Mouse (Mus musculus) kidney, postnatal 0 days (tissue): ENCODE data around the gene Dusp22. TPM values are rescaled to one million over a fixed set of nuclear protein-coding genes. Genes with fewer than 3 reads are reported as not detected.
A peak's percentile ranks its signal among the peaks of the same experiment; 100 is the strongest.

Experiments
- ATAC-seq: fragments of 200-750 bp; cut with Nextera tagmentation; replicated peaks from 2 replicates; pipeline ENCODE4 v1.8.0; 2017; ENCODE audit warnings: low read depth, moderate number of reproducible peaks, moderate TSS enrichment, moderate library complexity; ENCODE audit not compliant: low FRiP score
- DNase-seq: peaks from one replicate; pipeline ENCODE4 v3.0.0-alpha.2; 2016; ENCODE audit warnings: low spot score
- H3K27ac ChIP-seq: fragments of 300-500 bp; sonication (generic); 2 replicates; pipeline ENCODE4 v1.5.1; 2014; ENCODE audit warnings: mild to moderate bottlenecking
- H3K27me3 ChIP-seq: fragments of 300-500 bp; sonication (generic); 2 replicates; pipeline ENCODE4 v1.6.1; 2014; ENCODE audit warnings: low read length, mixed read lengths; ENCODE audit not compliant: insufficient read depth
- H3K36me3 ChIP-seq: fragments of 300-500 bp; sonication (generic); 2 replicates; pipeline ENCODE4 v1.6.1; 2014; ENCODE audit warnings: low read length, mixed read lengths; ENCODE audit not compliant: insufficient read depth
- H3K4me1 ChIP-seq: fragments of 300-500 bp; sonication (generic); replicated peaks from 2 replicates; pipeline ENCODE4 v1.6.1; 2014; ENCODE audit warnings: antibody characterized with exemption, low read length, mixed read lengths; ENCODE audit not compliant: insufficient read depth
- H3K4me2 ChIP-seq: fragments of 300-500 bp; sonication (generic); 2 replicates; pipeline ENCODE4 v1.6.1; 2014; ENCODE audit warnings: mild to moderate bottlenecking, low read length, moderate library complexity, mixed read lengths
- H3K4me3 ChIP-seq: fragments of 300-500 bp; sonication (generic); replicated peaks from 2 replicates; pipeline ENCODE4 v1.5.1; 2014; ENCODE audit warnings: low read depth, low read length
- H3K9ac ChIP-seq: fragments of 300-500 bp; sonication (generic); 2 replicates; pipeline ENCODE4 v1.6.1; 2014; ENCODE audit warnings: low read depth, low read length
- H3K9me3 ChIP-seq: fragments of 300-500 bp; sonication (generic); replicated peaks from 2 replicates; pipeline ENCODE4 v1.6.1; 2016; ENCODE audit warnings: low read length, inconsistent platforms, mixed read lengths
- CTCF ChIP-seq: IDR thresholded peaks from 2 replicates; pipeline ENCODE4 v1.5.1; 2016; ENCODE audit warnings: antibody characterized with exemption, low read depth, mild to moderate bottlenecking, moderate library complexity
- WGBS: fragments of 180-500 bp; shearing (Covaris S2); extraction: QIAGEN DNeasy Blood & Tissue Kit; methylation state at CpG from one replicate; pipeline ENCODE4 v1.1.7; 2014; 5-methylcytosine and 5-hydroxymethylcytosine counted together
- polyA plus RNA-seq: library from polyadenylated mRNA; unstranded; fragments of >200 nt; fragmentation: Nextera tagmentation; extraction: Ambion mirVana; gene quantifications from 2 replicates; pipeline ENCODE4 v1.2.1, GENCODE M21; 2015

The Dusp22 gene
- polyA plus RNA-seq, result 18.0 and 19.6 TPM in 2 replicates

- peak within 1 kb of the TSS; percentile 78 for H3K4me3 ChIP-seq
- ATAC-seq (peak; percentile 97), DNase-seq (peak; percentile 81)
- H3K27me3 ChIP-seq, result no peaks in the 10 kb centered on the region
- no peaks in the 10 kb centered on the region for H3K4me1 ChIP-seq
- peak within 1 kb of the TSS; percentile 75 for H3K27ac ChIP-seq
- no peaks in the 10 kb centered on the region for H3K9me3 ChIP-seq
- under 1% methylated on average over 70 of the region's 74 CpGs for WGBS
- no peaks in the 10 kb centered on the region for H3K36me3 ChIP-seq
- no peak for TF ChIP-seq CTCF
- peak within 1 kb of the TSS; percentile 83 for H3K9ac ChIP-seq
- peak within 1 kb of the TSS; percentile 77 for H3K4me2 ChIP-seq
Observed at GRCm38 (mm10) chr13:30659613-30660505, at the start of gene Dusp22. Gene Dusp22 (plus strand): TSS chr13:30659999.

- DNase-seq, result no peak
- Histone ChIP-seq H3K9me3 (no peaks in the 10 kb centered on the region), H3K36me3 (no peaks in the 10 kb centered on the region), H3K27ac (no peak overlapping the region), H3K27me3 (no peaks in the 10 kb centered on the region), H3K4me3 (no peak overlapping the region), H3K9ac (no peak overlapping the region), H3K4me1 (no peaks in the 10 kb centered on the region), H3K4me2 (no peak overlapping the region)
- 85% methylated on average over 6 of the region's 6 CpGs for WGBS
- TF ChIP-seq CTCF, result no peak
- ATAC-seq, result no peak
Observed at GRCm38 (mm10) chr13:30612079-30612794, 47.6 kb upstream of the Dusp22 start.

- Histone ChIP-seq H3K9ac (no peak overlapping the region), H3K27me3 (no peaks in the 10 kb centered on the region), H3K4me3 (no peak overlapping the region), H3K27ac (no peak overlapping the region), H3K9me3 (no peaks in the 10 kb centered on the region), H3K4me2 (no peak overlapping the region), H3K4me1 (no peaks in the 10 kb centered on the region), H3K36me3 (no peaks in the 10 kb centered on the region)
- ATAC-seq (no peak), DNase-seq (no peak)
- 69% methylated on average over 3 of the region's 3 CpGs for WGBS
- no peak for TF ChIP-seq CTCF
Observed at GRCm38 (mm10) chr13:30619684-30620083, 40.1 kb upstream of the Dusp22 start.

- no peaks in the 10 kb centered on the region for H3K4me1 ChIP-seq
- DNase-seq, result no peak
- H3K27me3 ChIP-seq, result no peaks in the 10 kb centered on the region
- ATAC-seq, result no peak
- no peak overlapping the region for H3K4me2 ChIP-seq
- no peaks in the 10 kb centered on the region for H3K9me3 ChIP-seq
- WGBS, result 72% methylated on average over 8 of the region's 8 CpGs
- H3K9ac ChIP-seq, result no peak overlapping the region
- H3K27ac ChIP-seq, result no peak overlapping the region
- TF ChIP-seq CTCF, result no peak
- H3K4me3 ChIP-seq, result no peak overlapping the region
- H3K36me3 ChIP-seq, result no peaks in the 10 kb centered on the region
Observed at GRCm38 (mm10) chr13:30628195-30629048, 31.4 kb upstream of the Dusp22 start.

DNA sequence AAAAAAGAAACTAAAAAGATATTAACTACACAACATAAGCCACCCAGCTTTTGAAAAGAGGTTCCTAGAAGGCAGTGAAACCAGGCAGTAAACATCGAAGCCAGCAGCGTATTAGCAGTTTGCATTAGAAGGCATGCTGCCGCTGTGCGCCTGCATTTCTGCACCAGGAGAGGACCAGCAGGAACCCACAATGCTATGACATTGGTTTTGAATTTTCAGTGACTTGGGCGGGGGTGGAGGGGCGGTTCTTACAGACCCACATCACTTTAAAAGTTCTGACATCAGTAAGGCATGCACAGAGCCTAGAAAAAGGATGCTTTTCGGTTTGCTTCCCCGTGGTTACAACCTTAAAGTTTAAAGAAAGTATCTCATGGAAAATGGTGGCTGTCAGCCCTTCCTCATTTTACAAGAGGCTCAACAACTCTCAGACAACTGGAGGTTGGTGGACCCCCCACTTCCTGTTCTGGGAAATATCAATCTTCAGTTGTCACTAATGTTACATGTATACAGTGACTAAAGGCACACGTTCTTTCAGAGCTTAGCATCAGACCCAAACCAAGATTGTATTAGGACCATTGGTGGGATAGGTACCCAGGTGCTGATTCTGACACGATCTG lies 29.9 kb upstream of the Dusp22 start:
- Histone ChIP-seq H3K36me3 (no peaks in the 10 kb centered on the region), H3K4me3 (no peak overlapping the region), H3K9me3 (no peaks in the 10 kb centered on the region), H3K4me2 (no peak overlapping the region), H3K4me1 (no peaks in the 10 kb centered on the region), H3K9ac (no peak overlapping the region), H3K27ac (no peak overlapping the region), H3K27me3 (no peaks in the 10 kb centered on the region)
- TF ChIP-seq CTCF, result no peak
- WGBS, result 75% methylated on average over 10 of the region's 10 CpGs
- ATAC-seq (no peak), DNase-seq (no peak)

DNA sequence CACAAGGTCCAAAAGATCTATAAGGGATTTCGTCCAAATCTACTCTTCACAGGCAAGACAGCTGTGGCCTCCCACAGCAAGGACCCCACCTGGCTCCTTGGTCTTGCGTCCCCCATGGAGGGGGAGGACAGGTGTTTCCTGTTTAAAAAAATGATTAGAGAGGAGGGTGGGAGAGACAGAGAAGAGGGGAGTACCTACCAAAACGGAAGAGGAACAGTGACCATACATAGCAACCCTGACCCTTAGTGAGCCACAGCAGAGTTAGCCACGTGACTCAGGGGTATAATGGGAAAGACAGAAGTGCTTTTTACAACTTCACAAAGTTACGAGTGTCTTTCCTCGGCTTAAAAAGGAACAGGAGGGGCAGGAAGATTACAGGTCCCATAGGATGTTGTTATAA lies 26.8 kb upstream of the Dusp22 start:
- H3K9ac ChIP-seq, result no peak overlapping the region
- no peaks in the 10 kb centered on the region for H3K36me3 ChIP-seq
- ATAC-seq, result no peak
- H3K4me1 ChIP-seq, result no peaks in the 10 kb centered on the region
- DNase-seq, result no peak
- H3K9me3 ChIP-seq, result no peaks in the 10 kb centered on the region
- no peaks in the 10 kb centered on the region for H3K27me3 ChIP-seq
- no peak overlapping the region for H3K4me2 ChIP-seq
- H3K4me3 ChIP-seq, result no peak overlapping the region
- no peak for TF ChIP-seq CTCF
- H3K27ac ChIP-seq, result no peak overlapping the region
- 45% methylated on average over 6 of the region's 6 CpGs for WGBS
